Mouse (Mus musculus) spleen, embryonic (tissue): Measurements from ENCODE around the gene Pex26.

Source experiments
- CTCF ChIA-PET: fragments of 350-600 bp; sonication (Branson Sonifier 250); formaldehyde crosslinking; loops from one replicate; lab custom pipeline; 2022; lab: Charles Lee

Pex26 gene

GRCm38 (mm10) chr6:121228421-121228820 is 45.0 kb downstream of the Pex26 start:
- CTCF ChIA-PET: interaction anchor here (0.9 kb wide), 1 partner anchor 24 kb away, joined by 3 read pairs; no protein-coding TSS in a partner anchor

DNA sequence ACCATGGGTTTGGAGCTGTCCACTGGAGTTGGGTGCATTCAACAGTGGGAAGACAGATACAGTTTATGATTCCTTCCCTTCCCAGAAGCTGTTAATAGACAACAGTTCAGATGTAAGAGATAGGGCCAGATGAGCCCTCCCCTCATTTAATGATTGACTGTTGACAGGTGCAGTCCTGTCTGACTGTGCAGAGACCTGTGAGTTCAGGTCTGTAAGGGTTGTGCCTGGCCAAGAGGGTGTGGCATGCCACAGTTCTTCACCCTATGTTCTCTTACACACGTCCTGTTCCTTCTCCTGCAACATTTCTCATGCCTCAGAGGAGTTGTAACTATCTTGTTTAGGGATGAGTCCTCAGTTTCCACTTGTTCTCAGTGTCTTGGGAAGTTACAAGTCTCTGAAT is 49.2 kb downstream of the Pex26 start:
- CTCF ChIA-PET: no interaction called here

- CTCF ChIA-PET: interaction anchor here (0.6 kb wide), 1 partner anchor 44 kb away, joined by 7 read pairs; no protein-coding TSS in a partner anchor
Measured at GRCm38 (mm10) chr6:121236386-121236785, 52.9 kb downstream of the Pex26 start.

DNA sequence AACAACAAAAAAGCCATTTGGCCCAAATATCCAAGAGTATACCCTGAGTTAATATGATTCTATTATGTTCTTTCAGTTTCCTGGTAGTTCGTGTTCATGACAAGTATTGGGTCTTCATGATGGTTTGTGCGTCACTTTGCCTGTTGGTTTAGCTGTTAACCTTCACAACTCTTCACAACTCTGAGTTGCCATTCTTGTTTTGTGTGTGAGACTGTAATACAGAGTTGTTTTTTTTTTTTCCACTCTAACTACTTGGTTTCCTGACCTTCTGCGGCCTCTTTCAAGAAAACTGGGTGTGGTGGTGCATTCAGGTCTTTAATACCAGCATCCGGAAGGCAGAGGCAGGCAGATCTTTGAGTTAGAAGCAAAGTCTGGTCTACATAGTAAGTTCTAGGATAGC is 54.7 kb downstream of the Pex26 start:
- CTCF ChIA-PET: interaction anchor here (0.7 kb wide), 1 partner anchor 906 kb away, joined by 3 read pairs; no protein-coding TSS in a partner anchor

DNA sequence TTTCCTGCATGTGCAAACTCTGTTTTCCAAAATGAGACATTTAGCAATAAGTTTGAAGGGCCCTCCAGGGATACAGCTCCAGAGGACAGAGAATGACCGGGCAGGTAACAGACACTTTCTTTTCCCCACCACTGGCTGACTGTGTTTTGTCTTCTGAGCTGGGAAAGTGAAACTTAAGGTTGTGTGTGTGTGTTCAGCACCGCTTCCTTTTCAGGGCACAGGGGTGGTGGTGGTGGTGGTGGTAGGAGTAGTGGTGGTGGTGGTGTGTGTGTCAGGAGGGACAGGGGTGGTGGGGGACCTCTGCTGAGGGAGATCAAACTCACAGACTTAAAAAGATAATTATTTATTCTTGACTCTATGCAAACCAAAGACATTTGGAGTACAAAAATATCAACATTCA is 58.3 kb downstream of the Pex26 start:
- CTCF ChIA-PET: no interaction called here

DNA sequence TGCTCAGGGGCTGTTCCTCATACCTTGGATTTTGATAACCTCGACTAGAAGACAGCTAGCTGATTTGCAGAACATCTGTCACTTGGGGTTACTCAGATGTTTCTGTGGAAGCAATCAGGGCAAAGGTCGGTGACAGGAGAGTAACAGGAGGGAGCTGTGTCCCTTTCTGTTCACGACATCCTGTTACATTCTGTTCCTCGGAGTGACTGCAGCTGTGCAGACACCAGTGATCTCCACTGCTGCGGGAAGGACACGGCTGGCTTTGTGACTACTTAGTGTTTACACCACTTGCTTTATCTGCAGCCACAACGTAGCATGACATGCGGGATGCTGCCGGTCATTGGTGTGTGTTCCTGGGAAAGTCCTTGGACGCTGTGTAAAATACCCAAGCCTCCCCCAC is 59.7 kb downstream of the Pex26 start:
- CTCF ChIA-PET: interaction anchor here (0.8 kb wide), 1 partner anchor 28 kb away, joined by 3 read pairs; no protein-coding TSS in a partner anchor

DNA sequence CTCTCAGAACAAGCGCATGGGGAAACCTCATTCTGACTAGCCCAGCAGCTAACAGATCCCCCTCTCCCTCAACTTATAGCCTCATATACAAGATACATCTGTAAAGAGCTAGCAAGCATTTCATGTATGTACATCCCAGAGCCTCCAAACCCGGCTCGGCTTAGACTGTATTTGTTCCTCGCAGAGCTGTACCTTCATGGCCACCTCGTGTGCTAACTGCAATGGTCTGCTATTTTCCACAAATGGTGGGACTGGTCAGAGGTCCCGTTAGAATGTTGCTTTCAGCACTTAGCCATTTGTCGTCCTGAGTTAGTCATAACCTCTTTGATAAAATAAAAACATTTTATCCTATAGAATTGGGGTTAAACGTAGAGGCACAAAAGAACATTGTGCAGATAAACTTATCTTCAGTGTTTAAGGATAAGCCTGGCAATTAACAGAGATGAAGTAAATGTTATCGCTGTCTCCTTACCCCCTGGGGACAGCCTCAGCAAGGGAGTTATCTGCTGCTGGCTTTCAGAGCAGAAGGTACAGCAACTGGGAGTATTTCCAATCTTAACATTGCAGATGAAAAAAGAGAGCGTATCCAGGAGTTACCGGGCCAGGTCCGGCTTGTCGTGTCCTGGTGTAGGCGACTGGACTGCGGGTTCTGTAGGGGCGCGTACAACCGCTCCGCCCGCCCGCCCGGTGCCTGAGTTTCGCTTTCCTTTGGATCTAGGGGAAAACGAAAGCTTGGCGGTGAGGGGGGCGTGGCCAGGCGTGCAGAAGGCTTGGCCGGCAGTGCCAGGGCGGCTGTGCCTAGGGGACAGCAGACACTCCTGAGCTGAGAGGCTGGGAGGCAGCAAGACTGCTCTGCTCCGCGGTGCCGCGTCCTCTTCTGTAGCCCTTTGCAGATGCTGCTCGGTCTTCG is 61.9 kb downstream of the Pex26 start, which contains the start of gene Usp18:
Gene Usp18, plus strand, starts transcription at position 780 of the 910 bp plus-strand sequence.
- CTCF ChIA-PET: no interaction called here

GRCm38 (mm10) chr6:121246037-121246361 is 62.5 kb downstream of the Pex26 start:
- CTCF ChIA-PET: no interaction called here
